Mouse (Mus musculus): Measurements from ENCODE around the gene Cela2a.

GRCm38 (mm10) chr4:141790524-141790990 lies 35.4 kb downstream of the Cela2a start, which contains the start of gene Dnajc16:
- TF ChIP-seq POLR2A (IDR thresholded peaks at IDR 0.05; ENCODE audit: borderline replicate concordance, insufficient read depth, low read length) = peak; percentile 54; the same call in 1 of the 2 replicates
- TF ChIP-seq CTCF (IDR thresholded peaks at IDR 0.05; ENCODE audit: borderline replicate concordance, insufficient read depth, low read depth, low read length) = no peak

Measured in cerebellum, adult 2 months (tissue).